Mouse (Mus musculus): ENCODE measurements at regions not wholly inside any gene's neighbourhood (a gene's known extent, or its start where the extent isn't known, plus 50 kb on each side); places are given as distances from the start of the nearest gene placed in this dataset.

- DNase-seq (ENCODE audit: low spot score) (no peak), ATAC-seq (replicated peaks; ENCODE audit: low FRiP score) (no peak)
- no peak overlapping the region for H3K4me2 ChIP-seq (ENCODE audit: low read depth, low read length, severe bottlenecking)
- WGBS = 75% methylated on average over 1 of the region's 3 CpGs
- H3K27ac ChIP-seq (ENCODE audit: low read depth, low read length) = no peak overlapping the region
- H3K27me3 ChIP-seq (ENCODE audit: control insufficient read depth, insufficient read depth, low read length) = no peaks in the 10 kb centered on the region
- H3K9me3 ChIP-seq (ENCODE audit: control insufficient read depth, low read length) = no peaks in the 10 kb centered on the region
- H3K9ac ChIP-seq (ENCODE audit: low read length) = no peak overlapping the region
- no peak overlapping the region for H3K4me3 ChIP-seq (ENCODE audit: low read depth, low read length)
- H3K36me3 ChIP-seq (ENCODE audit: control insufficient read depth, insufficient read depth, low read length) = no peaks in the 10 kb centered on the region
- H3K4me1 ChIP-seq (replicated peaks; ENCODE audit: control insufficient read depth, insufficient read depth, low read length) = no peaks in the 10 kb centered on the region
Observed at GRCm38 (mm10) chr14:102048485-102048884, 318.7 kb downstream of the Lmo7 start.

DNA sequence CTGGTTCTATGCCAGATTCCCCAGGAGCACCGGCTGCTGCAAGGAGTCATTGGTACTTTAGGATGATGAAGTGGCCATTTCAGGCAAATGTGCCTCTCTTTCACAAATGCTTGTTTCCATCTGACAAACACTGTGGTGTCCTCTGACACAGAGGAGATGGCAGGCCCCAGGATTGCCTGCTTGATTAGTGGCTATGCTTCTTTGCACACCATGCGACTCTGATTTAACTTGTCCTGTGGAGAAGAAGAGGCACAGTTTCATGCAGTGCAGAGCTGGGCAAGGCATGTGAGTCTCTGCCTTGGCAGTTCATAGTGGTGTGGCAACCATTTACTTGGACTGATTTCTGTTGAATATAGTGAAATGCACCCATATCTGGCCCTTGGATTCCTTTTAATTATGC is 308.4 kb downstream of the Lmo7 start:
- no peak overlapping the region for H3K4me2 ChIP-seq (ENCODE audit: low read depth, low read length, severe bottlenecking)
- no peaks in the 10 kb centered on the region for H3K4me1 ChIP-seq (replicated peaks; ENCODE audit: control insufficient read depth, insufficient read depth, low read length)
- no peak for ATAC-seq (replicated peaks; ENCODE audit: low FRiP score)
- no peak overlapping the region for H3K4me3 ChIP-seq (ENCODE audit: low read depth, low read length)
- DNase-seq (ENCODE audit: low spot score) = no peak
- no peak overlapping the region for H3K9ac ChIP-seq (ENCODE audit: low read length)
- H3K27ac ChIP-seq (ENCODE audit: low read depth, low read length) = no peak overlapping the region
- H3K9me3 ChIP-seq (ENCODE audit: control insufficient read depth, low read length) = no peaks in the 10 kb centered on the region
- 91% methylated on average over 2 of the region's 2 CpGs for WGBS
- no peaks in the 10 kb centered on the region for H3K36me3 ChIP-seq (ENCODE audit: control insufficient read depth, insufficient read depth, low read length)
- no peaks in the 10 kb centered on the region for H3K27me3 ChIP-seq (ENCODE audit: control insufficient read depth, insufficient read depth, low read length)

- Histone ChIP-seq H3K4me2 (ENCODE audit: low read depth, low read length, severe bottlenecking) (no peak overlapping the region), H3K4me3 (ENCODE audit: low read depth, low read length) (no peak overlapping the region), H3K9me3 (ENCODE audit: control insufficient read depth, low read length) (no peaks in the 10 kb centered on the region), H3K9ac (ENCODE audit: low read length) (no peak overlapping the region), H3K4me1 (replicated peaks; ENCODE audit: control insufficient read depth, insufficient read depth, low read length) (no peaks in the 10 kb centered on the region), H3K27ac (ENCODE audit: low read depth, low read length) (no peak overlapping the region), H3K27me3 (ENCODE audit: control insufficient read depth, insufficient read depth, low read length) (no peaks in the 10 kb centered on the region), H3K36me3 (ENCODE audit: control insufficient read depth, insufficient read depth, low read length) (no peaks in the 10 kb centered on the region)
- DNase-seq (ENCODE audit: low spot score) (no peak), ATAC-seq (replicated peaks; ENCODE audit: low FRiP score) (no peak)
- 94% methylated on average over 5 of the region's 5 CpGs for WGBS
Observed at GRCm38 (mm10) chr14:102037487-102037886, 307.7 kb downstream of the Lmo7 start.

DNA sequence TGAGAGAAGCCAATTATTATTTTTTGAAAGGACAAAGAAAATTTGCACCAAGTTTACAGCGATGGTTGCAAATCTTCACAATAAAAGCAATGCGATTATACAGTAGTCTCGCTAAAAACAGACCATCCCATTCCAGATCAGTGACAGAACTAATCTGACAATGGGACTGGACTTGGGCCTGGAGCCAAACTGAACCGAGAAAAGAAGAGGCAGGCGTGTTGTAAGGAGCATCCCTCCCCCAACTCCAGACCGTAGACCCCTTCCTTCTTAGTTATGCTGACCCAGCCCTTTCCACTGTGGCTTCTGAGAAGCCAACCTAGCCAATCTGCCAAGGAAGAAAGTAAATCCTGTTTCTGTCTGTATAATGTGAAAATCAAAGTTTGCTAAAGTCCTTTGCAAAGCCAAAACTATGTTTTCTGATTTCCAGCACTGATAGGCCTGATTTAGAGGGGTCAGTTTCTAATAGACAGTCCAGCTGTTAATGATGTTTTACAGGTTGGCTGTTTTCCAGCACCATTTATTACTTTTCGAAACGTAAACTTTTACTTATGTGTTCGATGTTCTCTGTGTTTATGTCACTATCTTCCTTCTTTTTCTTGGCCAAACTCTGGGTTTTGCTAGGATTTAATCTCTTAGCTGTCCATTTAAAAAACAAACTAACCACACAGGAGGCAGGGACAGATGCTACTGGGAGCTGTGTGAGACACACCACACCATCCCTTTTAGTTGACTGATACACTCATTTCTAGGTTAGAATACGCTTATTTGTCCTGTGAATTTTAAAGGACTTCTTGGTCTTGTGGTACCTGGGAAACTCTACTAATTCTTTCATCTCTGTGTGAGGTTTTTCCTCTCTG is 301.5 kb downstream of the Lmo7 start:
- H3K9me3 ChIP-seq (ENCODE audit: control insufficient read depth, low read length) = no peaks in the 10 kb centered on the region
- H3K4me1 ChIP-seq (replicated peaks; ENCODE audit: control insufficient read depth, insufficient read depth, low read length) = no peaks in the 10 kb centered on the region
- no peaks in the 10 kb centered on the region for H3K27me3 ChIP-seq (ENCODE audit: control insufficient read depth, insufficient read depth, low read length)
- H3K36me3 ChIP-seq (ENCODE audit: control insufficient read depth, insufficient read depth, low read length) = no peaks in the 10 kb centered on the region
- WGBS = 85% methylated on average over 10 of the region's 10 CpGs
- H3K27ac ChIP-seq (ENCODE audit: low read depth, low read length) = no peak overlapping the region
- no peak for ATAC-seq (replicated peaks; ENCODE audit: low FRiP score)
- H3K4me2 ChIP-seq (ENCODE audit: low read depth, low read length, severe bottlenecking) = no peak overlapping the region
- no peak overlapping the region for H3K9ac ChIP-seq (ENCODE audit: low read length)
- no peak for DNase-seq (ENCODE audit: low spot score)
- no peak overlapping the region for H3K4me3 ChIP-seq (ENCODE audit: low read depth, low read length)

DNA sequence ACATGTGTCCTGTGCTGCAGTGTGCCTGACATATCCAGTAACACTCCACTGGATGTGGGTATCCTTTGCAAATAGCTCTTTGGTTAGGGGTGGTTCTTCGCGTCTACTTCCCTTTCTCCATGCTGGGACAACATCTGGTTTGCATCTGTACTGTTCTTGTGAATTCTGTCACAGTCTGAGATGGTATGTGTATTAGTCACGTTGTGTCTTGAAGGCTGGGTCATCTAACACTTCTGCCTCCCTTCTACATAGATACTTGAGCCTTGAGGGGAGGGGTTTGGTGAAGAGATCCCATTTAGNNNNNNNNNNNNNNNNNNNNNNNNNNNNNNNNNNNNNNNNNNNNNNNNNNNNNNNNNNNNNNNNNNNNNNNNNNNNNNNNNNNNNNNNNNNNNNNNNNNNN is 294.9 kb downstream of the Lmo7 start:
- Histone ChIP-seq H3K9me3 (ENCODE audit: control insufficient read depth, low read length) (no peaks in the 10 kb centered on the region), H3K4me2 (ENCODE audit: low read depth, low read length, severe bottlenecking) (no peak overlapping the region), H3K27ac (ENCODE audit: low read depth, low read length) (no peak overlapping the region), H3K9ac (ENCODE audit: low read length) (no peak overlapping the region), H3K27me3 (ENCODE audit: control insufficient read depth, insufficient read depth, low read length) (no peaks in the 10 kb centered on the region), H3K4me3 (ENCODE audit: low read depth, low read length) (no peak overlapping the region), H3K36me3 (ENCODE audit: control insufficient read depth, insufficient read depth, low read length) (no peaks in the 10 kb centered on the region), H3K4me1 (replicated peaks; ENCODE audit: control insufficient read depth, insufficient read depth, low read length) (no peaks in the 10 kb centered on the region)
- ATAC-seq (replicated peaks; ENCODE audit: low FRiP score) (no peak), DNase-seq (ENCODE audit: low spot score) (no peak)
- WGBS = 75% methylated on average over 3 of the region's 3 CpGs

GRCm38 (mm10) chr14:102020161-102020605 is 290.4 kb downstream of the Lmo7 start:
- no peak overlapping the region for H3K9ac ChIP-seq (ENCODE audit: low read length)
- H3K9me3 ChIP-seq (ENCODE audit: control insufficient read depth, low read length) = no peaks in the 10 kb centered on the region
- ATAC-seq (replicated peaks; ENCODE audit: low FRiP score) (0 out of 2 replicates have a peak, but pooled peaks have one; percentile 42), DNase-seq (ENCODE audit: low spot score) (no peak)
- H3K27me3 ChIP-seq (ENCODE audit: control insufficient read depth, insufficient read depth, low read length) = no peaks in the 10 kb centered on the region
- H3K4me2 ChIP-seq (ENCODE audit: low read depth, low read length, severe bottlenecking) = no peak overlapping the region
- H3K4me1 ChIP-seq (replicated peaks; ENCODE audit: control insufficient read depth, insufficient read depth, low read length) = no peaks in the 10 kb centered on the region
- no peak overlapping the region for H3K27ac ChIP-seq (ENCODE audit: low read depth, low read length)
- no peaks in the 10 kb centered on the region for H3K36me3 ChIP-seq (ENCODE audit: control insufficient read depth, insufficient read depth, low read length)
- WGBS = 85% methylated on average over 8 of the region's 8 CpGs
- H3K4me3 ChIP-seq (ENCODE audit: low read depth, low read length) = no peak overlapping the region

DNA sequence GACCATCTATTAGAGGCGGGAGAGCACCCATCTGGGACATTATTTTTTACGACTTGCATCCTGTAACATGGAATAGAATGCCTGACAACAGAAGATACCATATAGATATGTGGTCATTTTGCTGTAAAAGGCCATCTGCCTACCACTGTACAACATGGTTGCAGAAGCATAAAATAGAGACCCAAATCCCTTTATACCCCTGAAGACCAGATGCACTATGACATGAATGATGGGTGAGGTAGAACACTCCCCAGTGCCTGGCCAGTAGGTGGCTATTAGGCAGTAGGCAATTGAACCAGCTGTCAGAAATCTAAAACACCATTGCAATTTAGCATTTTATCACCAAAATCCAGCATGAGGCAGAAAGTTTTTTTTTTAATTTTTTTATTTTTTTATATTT is 289.6 kb downstream of the Lmo7 start:
- no peak overlapping the region for H3K9ac ChIP-seq (ENCODE audit: low read length)
- H3K27ac ChIP-seq (ENCODE audit: low read depth, low read length) = no peak overlapping the region
- H3K4me1 ChIP-seq (replicated peaks; ENCODE audit: control insufficient read depth, insufficient read depth, low read length) = no peaks in the 10 kb centered on the region
- no peak overlapping the region for H3K4me3 ChIP-seq (ENCODE audit: low read depth, low read length)
- no peaks in the 10 kb centered on the region for H3K27me3 ChIP-seq (ENCODE audit: control insufficient read depth, insufficient read depth, low read length)
- WGBS = 90% methylated on average over 2 of the region's 2 CpGs
- DNase-seq (ENCODE audit: low spot score) (no peak), ATAC-seq (replicated peaks; ENCODE audit: low FRiP score) (no peak)
- no peak overlapping the region for H3K4me2 ChIP-seq (ENCODE audit: low read depth, low read length, severe bottlenecking)
- H3K9me3 ChIP-seq (ENCODE audit: control insufficient read depth, low read length) = no peaks in the 10 kb centered on the region
- no peaks in the 10 kb centered on the region for H3K36me3 ChIP-seq (ENCODE audit: control insufficient read depth, insufficient read depth, low read length)

DNA sequence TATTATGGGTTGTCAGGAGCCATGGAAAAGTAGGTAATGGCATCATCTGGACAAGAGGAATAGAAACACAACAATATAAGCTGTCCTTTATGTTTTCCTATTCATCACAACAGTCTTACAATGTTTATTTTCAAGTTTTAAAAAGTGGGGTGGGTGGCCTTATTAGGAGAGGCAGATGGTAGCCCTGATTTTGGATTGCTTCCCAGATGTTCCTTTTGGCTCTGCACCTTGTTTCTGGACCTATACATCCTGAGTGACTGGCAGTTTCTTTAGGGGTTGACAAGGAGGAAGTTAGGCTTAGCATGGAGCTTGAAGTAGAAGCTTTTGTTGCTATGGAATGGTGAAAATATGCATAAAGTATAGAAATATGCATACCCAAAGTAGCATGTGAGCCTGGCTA is 286.8 kb downstream of the Lmo7 start:
- no peak overlapping the region for H3K9ac ChIP-seq (ENCODE audit: low read length)
- ATAC-seq (replicated peaks; ENCODE audit: low FRiP score) = no peak
- H3K9me3 ChIP-seq (ENCODE audit: control insufficient read depth, low read length) = no peaks in the 10 kb centered on the region
- no peak overlapping the region for H3K4me3 ChIP-seq (ENCODE audit: low read depth, low read length)
- no peak overlapping the region for H3K4me2 ChIP-seq (ENCODE audit: low read depth, low read length, severe bottlenecking)
- no peak overlapping the region for H3K27ac ChIP-seq (ENCODE audit: low read depth, low read length)
- H3K36me3 ChIP-seq (ENCODE audit: control insufficient read depth, insufficient read depth, low read length) = no peaks in the 10 kb centered on the region
- H3K4me1 ChIP-seq (replicated peaks; ENCODE audit: control insufficient read depth, insufficient read depth, low read length) = no peaks in the 10 kb centered on the region
- DNase-seq (ENCODE audit: low spot score) = no peak
- H3K27me3 ChIP-seq (ENCODE audit: control insufficient read depth, insufficient read depth, low read length) = no peaks in the 10 kb centered on the region

DNA sequence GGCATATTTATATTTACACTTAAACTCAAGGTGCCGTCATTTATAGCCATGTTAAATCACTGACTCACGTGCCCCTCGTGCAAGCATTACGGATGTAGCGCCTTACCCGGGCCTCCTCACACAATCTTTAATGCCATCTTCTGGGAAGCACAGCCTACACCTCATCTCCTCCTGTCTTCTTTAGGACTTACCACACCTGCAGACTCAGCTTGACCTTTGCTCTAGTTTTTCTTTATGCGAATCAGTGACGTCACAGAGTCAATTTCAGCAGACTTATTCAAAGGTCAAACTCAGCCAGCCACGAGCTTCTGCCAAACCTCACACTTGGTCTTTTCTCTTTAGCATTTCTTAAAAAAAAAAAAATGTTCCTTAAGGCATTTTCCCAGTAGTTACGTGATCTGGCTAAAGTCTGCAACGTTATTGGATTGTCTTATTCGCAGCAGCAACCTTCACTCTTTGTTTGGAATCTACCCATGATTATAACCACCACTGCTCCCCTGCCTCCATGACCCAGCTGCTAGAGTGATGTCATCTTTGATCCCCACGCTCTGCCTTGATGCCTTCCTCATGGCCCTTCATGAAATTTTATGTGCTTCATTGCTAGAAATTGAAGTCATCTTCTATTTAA is 285.3 kb downstream of the Lmo7 start:
- Histone ChIP-seq H3K4me2 (ENCODE audit: low read depth, low read length, severe bottlenecking) (no peak overlapping the region), H3K36me3 (ENCODE audit: control insufficient read depth, insufficient read depth, low read length) (no peaks in the 10 kb centered on the region), H3K9me3 (ENCODE audit: control insufficient read depth, low read length) (no peaks in the 10 kb centered on the region), H3K9ac (ENCODE audit: low read length) (no peak overlapping the region), H3K27me3 (ENCODE audit: control insufficient read depth, insufficient read depth, low read length) (no peaks in the 10 kb centered on the region), H3K4me1 (replicated peaks; ENCODE audit: control insufficient read depth, insufficient read depth, low read length) (no peaks in the 10 kb centered on the region), H3K27ac (ENCODE audit: low read depth, low read length) (no peak overlapping the region), H3K4me3 (ENCODE audit: low read depth, low read length) (no peak overlapping the region)
- no peak for DNase-seq (ENCODE audit: low spot score)
- 85% methylated on average over 13 of the region's 13 CpGs for WGBS
- ATAC-seq (replicated peaks; ENCODE audit: low FRiP score) = no peak

Measured in forebrain, embryonic 11.5 days (tissue).